In the genomic region with DNA sequence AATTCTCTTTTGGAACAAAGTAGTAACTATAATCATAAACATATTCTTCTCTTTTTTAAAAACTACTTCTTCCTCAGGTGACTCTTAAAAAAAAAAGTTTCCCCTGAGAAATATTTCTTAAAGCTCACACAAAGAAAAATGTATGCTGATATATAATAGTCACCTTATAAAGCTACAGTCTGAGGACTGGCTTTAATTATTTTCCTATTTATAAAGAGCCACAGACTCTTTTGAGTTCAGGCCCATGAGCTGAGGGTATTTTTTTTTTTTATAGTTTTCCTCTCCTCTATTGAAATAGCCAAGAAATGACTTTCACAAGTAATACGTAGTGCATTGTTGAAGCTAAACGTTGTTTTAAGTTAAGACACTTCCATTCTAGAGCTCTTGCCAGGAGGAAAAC, we compare ENCODE assay signal across 10 mouse cellular contexts. TPM values are rescaled to one million over a fixed set of nuclear protein-coding genes. Genes with fewer than 3 reads are reported as not detected.
A peak's percentile ranks its signal among the peaks of the same experiment; 100 is the strongest.
DNase-seq lines count a peak whose midpoint lies in the region; ATAC-seq lines count a peak whose summit lies in the region.
"Had no signal": no experiment of that assay in that cellular context is flagged by ENCODE, and none has a peak within 500 bp of the region (broad histone marks: within the 10 kb centered on the region; RNA-seq: fewer than 3 reads in every experiment).

No protein-coding gene starts in this region.

- H3K4me3 ChIP-seq in lung, embryonic 16.5 days (ENCODE audit: low read length), result peak overlapping the region; percentile 58; the same call in 1 of the 2 replicates
- peak overlapping the region; percentile 54 for H3K4me3 ChIP-seq in forebrain, embryonic 16.5 days (replicated peaks; ENCODE audit: low read length)
- no peak overlapping the region for H3K4me3 ChIP-seq in liver, embryonic 12.5 days
- peak overlapping the region; percentile 59; the same call in 1 of the 2 replicates for H3K4me3 ChIP-seq in stomach, embryonic 16.5 days (replicated peaks; ENCODE audit: low read length)

- peaks cover 25% of the 10 kb centered on the region for H3K4me1 ChIP-seq in lung, embryonic 16.5 days (replicated peaks; ENCODE audit: control insufficient read depth, insufficient read depth, low read length)
- peaks cover 11% of the 10 kb centered on the region for H3K4me1 ChIP-seq in forebrain, embryonic 16.5 days (replicated peaks; ENCODE audit: control insufficient read depth, insufficient read depth, low read length)
- peaks cover 18% of the 10 kb centered on the region for H3K4me1 ChIP-seq in liver, embryonic 12.5 days
- peaks cover 7% of the 10 kb centered on the region for H3K4me1 ChIP-seq in stomach, embryonic 16.5 days (ENCODE audit: control insufficient read depth, insufficient read depth, low read length)

- 28% methylated on average over 2 of the region's 2 CpGs for WGBS in lung, embryonic 16.5 days
- 22% methylated on average over 2 of the region's 2 CpGs for WGBS in forebrain, embryonic 16.5 days
- WGBS in liver, embryonic 12.5 days (ENCODE audit: insufficient replicate concordance), result 44% methylated on average over 2 of the region's 2 CpGs
- 34% methylated on average over 2 of the region's 2 CpGs for WGBS in stomach, embryonic 16.5 days

- no peak for DNase-seq in lung, postnatal 25 days (ENCODE audit: low spot score)
- no peak for DNase-seq in spleen, adult 12 weeks (ENCODE audit: low spot score)
- no peak for DNase-seq in adrenal gland, postnatal 25 days
- DNase-seq: right cerebral cortex, adult 18-20 months had no signal

- no peaks in the 10 kb centered on the region for H3K36me3 ChIP-seq in lung, embryonic 16.5 days (ENCODE audit: control insufficient read depth, insufficient read depth, low read length)
- H3K36me3 ChIP-seq in forebrain, embryonic 16.5 days (ENCODE audit: control insufficient read depth, insufficient read depth), result no peaks in the 10 kb centered on the region
- H3K36me3 ChIP-seq in liver, embryonic 12.5 days, result no peaks in the 10 kb centered on the region
- no peaks in the 10 kb centered on the region for H3K36me3 ChIP-seq in stomach, embryonic 16.5 days (ENCODE audit: control insufficient read depth, insufficient read depth, low read length)

- ATAC-seq in lung, embryonic 16.5 days (ENCODE audit: low read depth), result no peak
- ATAC-seq in forebrain, embryonic 16.5 days, result no peak
- no peak for ATAC-seq in liver, embryonic 12.5 days
- ATAC-seq in stomach, embryonic 16.5 days (ENCODE audit: insufficient read depth, low FRiP score), result no peak
- ATAC-seq: Patski had no signal

- peak overlapping the region; percentile 73 for H3K9ac ChIP-seq in lung, embryonic 16.5 days (ENCODE audit: low read length)
- peak overlapping the region; percentile 75 for H3K9ac ChIP-seq in forebrain, embryonic 16.5 days (replicated peaks; ENCODE audit: low read depth, low read length)
- H3K9ac ChIP-seq in liver, embryonic 12.5 days, result no peak overlapping the region
- no peak overlapping the region for H3K9ac ChIP-seq in stomach, embryonic 16.5 days (ENCODE audit: low read length)

- no peaks in the 10 kb centered on the region for H3K27me3 ChIP-seq in lung, embryonic 16.5 days (ENCODE audit: control insufficient read depth, insufficient read depth, low read depth, low read length)
- H3K27me3 ChIP-seq in forebrain, embryonic 16.5 days (replicated peaks; ENCODE audit: control insufficient read depth, insufficient read depth, low read length), result no peaks in the 10 kb centered on the region
- H3K27me3 ChIP-seq in liver, embryonic 12.5 days (replicated peaks), result peaks cover 25% of the 10 kb centered on the region
- no peaks in the 10 kb centered on the region for H3K27me3 ChIP-seq in stomach, embryonic 16.5 days (ENCODE audit: control insufficient read depth, insufficient read depth, low read length)
- H3K27me3 ChIP-seq: Patski had no signal

- H3K27ac ChIP-seq in lung, embryonic 16.5 days (ENCODE audit: low read length), result peak overlapping the region; percentile 68
- no peak overlapping the region for H3K27ac ChIP-seq in forebrain, embryonic 16.5 days (ENCODE audit: low read length)
- no peak overlapping the region for H3K27ac ChIP-seq in liver, embryonic 12.5 days
- no peak overlapping the region for H3K27ac ChIP-seq in stomach, embryonic 16.5 days (ENCODE audit: low read length)

- H3K4me2 ChIP-seq in lung, embryonic 16.5 days (ENCODE audit: low read depth, low read length), result peak overlapping the region; percentile 90
- peak overlapping the region; percentile 90 for H3K4me2 ChIP-seq in forebrain, embryonic 16.5 days (ENCODE audit: low read length)
- peak overlapping the region; percentile 76 for H3K4me2 ChIP-seq in liver, embryonic 12.5 days
- H3K4me2 ChIP-seq in stomach, embryonic 16.5 days (ENCODE audit: low read depth, low read length), result peak overlapping the region; percentile 96

- H3K9me3 ChIP-seq in lung, embryonic 16.5 days (ENCODE audit: control insufficient read depth, low read length), result no peaks in the 10 kb centered on the region
- H3K9me3 ChIP-seq in forebrain, embryonic 16.5 days (ENCODE audit: control insufficient read depth, low read length), result no peaks in the 10 kb centered on the region
- H3K9me3 ChIP-seq in liver, embryonic 12.5 days (replicated peaks), result no peaks in the 10 kb centered on the region
- no peaks in the 10 kb centered on the region for H3K9me3 ChIP-seq in stomach, embryonic 16.5 days (replicated peaks; ENCODE audit: control insufficient read depth, low read length)

RNA-seq across cellular contexts. Expression of a gene that starts 0.6 kb away (rescaled TPM):
- 0.40 and 0.58 TPM in 2 replicates for polyA plus RNA-seq in lung, embryonic 16.5 days (2015; fragmentation: Nextera tagmentation; extraction: Ambion mirVana)
- 0.20 TPM in 1 of 2 replicates, not detected in the other for polyA plus RNA-seq in forebrain, embryonic 16.5 days (2015; fragmentation: Nextera tagmentation; extraction: Ambion mirVana)
- polyA plus RNA-seq in liver, embryonic 12.5 days (2016; fragmentation: Nextera tagmentation; extraction: Ambion mirVana), result 0.12 TPM in 2 replicates
- 0.19 and 0.26 TPM in 2 replicates for polyA plus RNA-seq in stomach, embryonic 16.5 days (2015; fragmentation: Nextera tagmentation; extraction: Ambion mirVana)
- 0.39 TPM in 1 of 2 replicates, not detected in the other for total RNA-seq in adrenal gland, postnatal 25 days (2021)
- total RNA-seq: left cerebral cortex, postnatal 10 days had no signal
- polyA plus RNA-seq: Patski had no signal

Comparison
In these comparisons a context has a peak if more than half of its experiments do, and no peak if none do; other contexts are left out.
1. H3K9ac ChIP-seq: peak in lung, embryonic 16.5 days (single experiment) and forebrain, embryonic 16.5 days (single experiment); none in liver, embryonic 12.5 days (single experiment) and stomach, embryonic 16.5 days (single experiment).
2. Peak in every context shown above with its lines, with median percentiles within 50 percentile points of each other: H3K4me2 ChIP-seq.